Mouse (Mus musculus) heart, adult 2 months (tissue): ENCODE data around the gene Tmem39b.

Source experiments
- CTCF ChIP-seq: fragments of 200-600 bp; IDR thresholded peaks from 2 replicates; pipeline ENCODE4 v1.8.1; 2022; ENCODE audit warnings: antibody characterized with exemption, mild to moderate bottlenecking, moderate library complexity
- EP300 ChIP-seq: fragments of 200-500 bp; IDR thresholded peaks from 2 replicates; pipeline ENCODE4 v1.6.1; 2011; ENCODE audit warnings: low read depth, low read length, control low read depth; ENCODE audit not compliant: insufficient read depth
- POLR2A ChIP-seq: fragments of 200-500 bp; IDR thresholded peaks from 2 replicates; pipeline ENCODE4 v1.6.1; 2011; ENCODE audit warnings: mild to moderate bottlenecking, low read depth, low read length, control low read depth; ENCODE audit not compliant: insufficient read depth

- no peak for TF ChIP-seq CTCF
- no peak for TF ChIP-seq POLR2A
- TF ChIP-seq EP300 = no peak
These were observed 46.9 kb upstream of the Tmem39b start for GRCm38 (mm10) chr4:129743494-129743893.
